Mouse (Mus musculus) limb, embryonic 14.5 days (tissue): ENCODE results near the gene Mta1. TPM values are rescaled to one million over a fixed set of nuclear protein-coding genes. Genes with fewer than 3 reads are reported as not detected.

Source experiments
- ATAC-seq: fragments of 200-750 bp; cut with Nextera tagmentation; 2 replicates; pipeline ENCODE4 v1.8.0; 2017; ENCODE audit warnings: low read depth, moderate number of reproducible peaks, moderate TSS enrichment; ENCODE audit not compliant: low FRiP score
- DNase-seq: peaks from one replicate; pipeline ENCODE4 v3.0.0-alpha.2; 2015; ENCODE audit warnings: low spot score
- H3K27ac ChIP-seq: fragments of 300-500 bp; sonication (generic); replicated peaks from 2 replicates; pipeline ENCODE4 v1.5.1; 2014; ENCODE audit warnings: low read depth, mild to moderate bottlenecking, low read length, moderate library complexity, mixed read lengths
- H3K27me3 ChIP-seq: fragments of 300-500 bp; sonication (generic); 2 replicates; pipeline ENCODE4 v1.6.1; 2014; ENCODE audit warnings: low read length, mixed read lengths; ENCODE audit not compliant: control insufficient read depth, insufficient read depth
- H3K36me3 ChIP-seq: fragments of 300-500 bp; sonication (generic); 2 replicates; pipeline ENCODE4 v1.6.1; 2014; ENCODE audit warnings: mild to moderate bottlenecking, low read length, moderate library complexity, mixed read lengths; ENCODE audit not compliant: control insufficient read depth, insufficient read depth
- H3K4me1 ChIP-seq: fragments of 300-500 bp; sonication (generic); 2 replicates; pipeline ENCODE4 v1.6.1; 2014; ENCODE audit warnings: antibody characterized with exemption, low read length, mixed read lengths; ENCODE audit not compliant: control insufficient read depth, insufficient read depth
- H3K4me2 ChIP-seq: fragments of 300-500 bp; sonication (generic); replicated peaks from 2 replicates; pipeline ENCODE4 v1.6.1; 2014; ENCODE audit warnings: low read depth, mild to moderate bottlenecking, low read length, moderate library complexity; ENCODE audit not compliant: severe bottlenecking
- H3K4me3 ChIP-seq: fragments of 300-500 bp; sonication (generic); replicated peaks from 2 replicates; pipeline ENCODE4 v1.5.1; 2014; ENCODE audit warnings: low read length
- H3K9ac ChIP-seq: fragments of 300-500 bp; sonication (generic); 2 replicates; pipeline ENCODE4 v1.6.1; 2014; ENCODE audit warnings: mild to moderate bottlenecking, low read depth, low read length, moderate library complexity; ENCODE audit not compliant: severe bottlenecking
- H3K9me3 ChIP-seq: fragments of 300-500 bp; sonication (generic); 2 replicates; pipeline ENCODE4 v1.6.1; 2016; ENCODE audit warnings: low read length; ENCODE audit not compliant: control insufficient read depth
- POLR2A ChIP-seq: fragments of 200-500 bp; IDR thresholded peaks from 2 replicates; pipeline ENCODE4 v1.8.0; 2012; ENCODE audit warnings: inconsistent platforms, mild to moderate bottlenecking, moderate library complexity, borderline replicate concordance; ENCODE audit not compliant: insufficient read depth, insufficient read length; ENCODE audit errors: extremely low read depth
- WGBS: fragments of 180-500 bp; shearing (Covaris S2); extraction: QIAGEN DNeasy Blood & Tissue Kit; methylation state at CpG from one replicate; pipeline ENCODE4 v1.1.7; 2014; 5-methylcytosine and 5-hydroxymethylcytosine counted together
- polyA plus RNA-seq, 2 experiments: library from polyadenylated mRNA; depleted of rRNA in 1 of 2; stranded (reverse) in 1 of 2; unstranded in 1 of 2; fragments of >200 nt; fragmentation: Nextera tagmentation in 1 of 2; extraction: Ambion mirVana in 1 of 2; gene quantifications; 2 replicates each; pipeline versions ENCODE4 v1.2.1 to v1.2.3; 2012 to 2014

Mta1 gene
- polyA plus RNA-seq, 2 experiments = 21.1 to 126 TPM

DNA sequence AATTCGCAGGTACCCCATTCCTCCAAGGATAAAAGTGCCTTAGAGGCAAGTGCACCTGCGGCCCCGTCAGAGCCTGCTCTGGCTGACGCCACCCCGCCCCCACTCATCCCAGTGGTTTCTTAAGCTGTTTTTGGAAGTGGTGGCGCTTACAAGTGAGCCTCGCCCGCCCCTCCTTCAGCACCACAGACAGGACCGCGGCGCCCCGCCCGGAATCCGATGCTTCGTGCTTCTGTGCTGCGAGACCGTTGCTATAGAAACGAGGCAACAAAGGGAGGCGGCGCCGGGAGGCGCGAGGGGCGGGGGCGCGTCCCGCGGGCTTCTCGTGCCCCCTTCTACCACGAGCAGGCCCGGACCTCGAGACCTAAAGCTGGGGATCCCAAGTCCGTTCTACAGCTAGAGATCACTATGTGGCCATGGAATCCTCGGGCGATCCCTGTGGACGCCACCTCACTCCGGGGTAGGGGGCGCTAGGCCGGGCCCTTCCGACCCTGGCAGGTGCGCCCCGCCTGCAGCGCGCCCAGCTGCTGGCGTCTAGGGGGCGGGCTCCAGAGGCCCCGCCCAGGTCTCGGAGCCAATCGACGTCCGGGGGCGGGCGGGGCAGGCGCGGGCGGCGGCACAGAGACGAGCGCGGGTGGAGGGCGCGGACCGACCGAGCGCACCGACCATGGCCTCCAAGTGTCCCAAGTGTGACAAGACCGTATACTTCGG is 42.0 kb downstream of the Mta1 start, which contains the start of gene Crip2:
Gene Crip2 (plus strand): TSS at position 329 of the 708 bp plus-strand sequence.
- Histone ChIP-seq H3K9ac (peak within 1 kb of the TSS; percentile 50), H3K4me3 (peak within 1 kb of the TSS; percentile 48), H3K9me3 (no peaks in the 10 kb centered on the region), H3K27ac (peak within 1 kb of the TSS; percentile 15; the same call in 1 of the 2 replicates), H3K36me3 (peaks cover 38% of the 10 kb centered on the region), H3K4me1 (peaks cover 18% of the 10 kb centered on the region), H3K27me3 (peaks cover 27% of the 10 kb centered on the region), H3K4me2 (peak within 1 kb of the TSS; percentile 91)
- WGBS = under 1% methylated on average over 61 of the region's 68 CpGs
- TF ChIP-seq POLR2A = no peak
- DNase-seq (peak; percentile 89), ATAC-seq (peak; percentile 88)

DNA sequence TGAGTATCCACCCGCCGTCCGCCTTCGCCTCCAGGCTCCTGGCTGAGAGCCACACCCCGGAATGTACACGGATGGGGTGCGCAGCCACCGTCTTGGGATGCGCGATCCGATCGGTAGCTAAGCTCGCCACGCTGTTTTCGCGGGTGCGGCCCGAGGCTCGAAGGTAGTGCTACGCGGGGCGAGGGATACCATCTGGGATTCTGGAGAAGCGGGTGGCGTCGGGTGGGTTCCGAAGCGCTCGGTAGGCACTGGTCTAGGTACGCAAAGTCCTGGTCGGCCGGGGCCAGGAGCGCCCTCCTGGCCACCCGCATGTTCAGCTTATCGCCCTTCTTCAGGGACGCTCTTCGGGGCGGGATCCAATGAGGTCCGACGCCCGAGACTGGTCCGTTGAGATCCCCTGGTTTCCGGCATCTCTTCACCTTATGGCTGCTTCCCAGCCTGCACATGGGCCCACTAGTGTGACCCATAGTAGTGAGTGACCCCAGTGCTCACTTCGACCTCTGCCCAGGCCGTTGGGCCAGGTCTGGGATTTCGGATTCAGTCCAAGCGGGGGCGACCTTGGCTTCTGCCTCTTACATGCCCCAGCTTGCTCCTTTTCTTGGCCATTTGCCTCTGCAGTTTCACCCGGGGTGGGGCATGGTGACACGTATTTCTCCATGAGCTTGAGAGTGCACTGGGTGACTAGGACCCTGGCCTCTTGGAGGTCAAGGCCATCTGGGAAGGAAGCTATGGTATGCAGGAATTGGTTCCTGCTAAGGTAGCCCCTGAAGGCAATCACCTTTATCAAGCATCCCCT is 42.7 kb downstream of the Mta1 start:
- H3K4me3 ChIP-seq = peak overlapping the region; percentile 48
- peaks cover 18% of the 10 kb centered on the region for H3K4me1 ChIP-seq
- peaks cover 31% of the 10 kb centered on the region for H3K27me3 ChIP-seq
- TF ChIP-seq POLR2A = no peak
- peak overlapping the region; percentile 50 for H3K9ac ChIP-seq
- H3K9me3 ChIP-seq = no peaks in the 10 kb centered on the region
- ATAC-seq (peak; percentile 12), DNase-seq (no peak)
- no peak overlapping the region for H3K27ac ChIP-seq
- peak overlapping the region; percentile 91 for H3K4me2 ChIP-seq
- peaks cover 31% of the 10 kb centered on the region for H3K36me3 ChIP-seq
- 4% methylated on average over 45 of the region's 49 CpGs for WGBS

DNA sequence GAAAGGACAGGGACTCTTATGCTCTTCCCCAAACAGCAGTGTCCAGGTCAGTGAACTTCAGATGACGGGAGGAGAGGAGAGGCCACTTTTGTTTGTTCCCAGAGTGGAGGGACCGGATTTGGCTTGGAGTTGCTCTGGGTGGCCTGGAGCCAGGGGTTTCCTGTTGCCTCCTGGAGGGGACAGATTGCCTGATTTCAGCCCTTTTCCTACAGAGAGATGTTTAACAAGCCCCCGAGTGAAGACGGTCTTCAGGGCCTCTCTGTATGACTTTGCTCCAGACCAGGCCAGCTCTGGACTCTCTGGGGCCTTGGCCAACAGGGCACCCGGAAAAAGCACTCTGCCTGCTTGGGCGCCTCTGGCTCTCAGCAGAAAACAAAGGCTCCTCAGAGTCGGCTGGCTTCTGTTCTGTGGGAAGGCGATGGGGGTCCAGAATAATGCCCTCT is 43.5 kb downstream of the Mta1 start:
- no peak for TF ChIP-seq POLR2A
- Histone ChIP-seq H3K4me3 (peak overlapping the region; percentile 48), H3K36me3 (peaks cover 24% of the 10 kb centered on the region), H3K27me3 (peaks cover 36% of the 10 kb centered on the region), H3K4me2 (peak overlapping the region; percentile 91), H3K9me3 (no peaks in the 10 kb centered on the region), H3K9ac (no peak overlapping the region), H3K4me1 (peaks cover 18% of the 10 kb centered on the region), H3K27ac (no peak overlapping the region)
- ATAC-seq (no peak), DNase-seq (no peak)
- 71% methylated on average over 8 of the region's 8 CpGs for WGBS

DNA sequence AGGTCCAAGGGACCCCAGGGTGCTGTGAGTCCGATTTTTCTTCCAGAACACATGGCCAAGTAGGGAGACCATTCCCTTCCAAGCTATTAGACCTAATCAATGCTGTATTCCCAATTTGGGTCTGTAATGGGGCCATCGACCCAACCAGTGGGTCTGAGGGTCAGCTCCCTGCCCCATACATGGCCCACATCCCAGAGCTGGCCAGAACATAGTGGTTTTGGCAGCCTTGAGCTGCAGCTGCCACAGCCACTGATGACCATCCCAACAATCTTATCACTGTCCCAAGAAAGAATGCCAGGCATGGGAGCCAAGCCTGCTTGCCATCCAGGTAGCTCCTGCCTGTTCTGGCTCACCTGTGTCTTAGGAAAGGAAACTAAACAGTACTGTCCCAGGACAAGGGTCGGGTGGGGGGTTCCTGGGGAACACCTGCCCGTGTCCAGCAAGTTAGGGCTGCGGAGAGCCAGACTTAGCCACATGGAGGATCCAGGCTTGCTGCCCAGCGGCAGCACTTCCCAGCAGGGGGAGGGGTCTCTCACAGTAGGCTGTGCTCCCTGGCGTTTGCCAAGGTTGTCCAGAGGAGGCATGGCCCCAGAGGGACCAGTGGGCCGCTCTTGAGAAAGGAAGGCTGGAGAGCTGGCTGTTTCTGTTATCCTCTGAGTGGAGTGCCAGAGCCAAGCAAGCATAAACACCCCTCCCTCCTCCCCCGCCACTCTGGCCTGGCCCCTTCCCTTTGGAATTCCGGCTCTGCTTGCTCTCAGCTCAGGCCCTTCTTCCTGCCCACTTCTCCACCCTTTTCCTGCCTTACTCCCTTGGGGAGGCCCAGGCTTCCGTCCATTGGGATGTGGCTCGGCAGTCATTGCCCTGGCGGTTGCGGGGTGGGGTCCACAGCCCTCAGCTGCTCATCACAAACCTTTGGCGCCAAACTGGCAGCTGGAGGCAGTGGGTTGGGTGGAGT is 44.2 kb downstream of the Mta1 start:
- ATAC-seq = no peak
- Histone ChIP-seq H3K27me3 (peaks cover 41% of the 10 kb centered on the region), H3K4me1 (peaks cover 18% of the 10 kb centered on the region)

DNA sequence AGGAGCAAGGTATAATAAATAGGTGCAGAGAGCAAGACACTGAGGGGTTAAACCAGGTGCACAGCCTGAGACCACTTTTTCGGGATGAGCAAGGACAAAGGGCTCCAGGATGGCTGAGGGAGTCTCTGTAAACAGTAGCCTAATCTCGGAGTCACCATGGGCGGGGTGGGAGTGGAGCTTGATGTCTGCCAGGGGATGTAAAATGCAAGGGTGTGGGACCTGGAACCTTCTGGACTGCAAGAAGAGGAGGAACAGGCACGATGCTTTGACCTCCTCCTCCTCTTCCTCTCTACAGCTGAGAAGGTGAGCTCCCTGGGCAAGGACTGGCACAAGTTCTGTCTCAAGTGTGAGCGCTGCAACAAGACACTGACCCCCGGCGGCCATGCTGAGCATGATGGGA is 45.1 kb downstream of the Mta1 start:
- H3K27ac ChIP-seq = no peak overlapping the region
- peaks cover 41% of the 10 kb centered on the region for H3K27me3 ChIP-seq
- DNase-seq (no peak), ATAC-seq (no peak)
- WGBS = 50% methylated on average over 7 of the region's 7 CpGs
- H3K9me3 ChIP-seq = no peaks in the 10 kb centered on the region
- peaks cover 7% of the 10 kb centered on the region for H3K36me3 ChIP-seq
- no peak for TF ChIP-seq POLR2A
- H3K4me1 ChIP-seq = peaks cover 18% of the 10 kb centered on the region
- H3K9ac ChIP-seq = no peak overlapping the region
- H3K4me2 ChIP-seq = peak overlapping the region; percentile 32
- H3K4me3 ChIP-seq = no peak overlapping the region

More for the DNA sequence above, 44.2 kb downstream of the Mta1 start:
- no peak for TF ChIP-seq POLR2A
- Histone ChIP-seq H3K36me3 (peaks cover 16% of the 10 kb centered on the region), H3K9me3 (no peaks in the 10 kb centered on the region), H3K9ac (no peak overlapping the region; the same call in 1 of the 2 replicates), H3K4me2 (peak overlapping the region; percentile 32), H3K4me3 (no peak overlapping the region), H3K27ac (no peak overlapping the region)
- WGBS = 19% methylated on average over 15 of the region's 15 CpGs
- peak; percentile 59 for DNase-seq
